15 mouse cellular contexts compared by ENCODE assay signal in the genomic region with DNA sequence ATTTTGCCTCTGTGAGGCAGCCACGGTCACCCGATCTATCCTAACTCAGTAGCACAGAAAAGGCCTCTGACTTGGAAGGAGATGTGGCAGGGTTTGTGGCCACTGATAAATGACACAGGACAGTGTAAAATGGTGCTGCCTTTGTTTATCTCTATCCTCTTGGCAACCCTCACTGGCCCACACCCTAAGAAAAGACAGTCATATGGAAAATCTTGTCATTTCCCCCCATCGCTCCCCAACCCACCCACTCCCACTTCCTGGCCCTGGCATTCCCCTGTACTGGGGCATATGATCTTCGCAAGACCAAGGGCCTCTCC. TPM values are rescaled to one million over a fixed set of nuclear protein-coding genes. Genes with fewer than 3 reads are reported as not detected.
A peak's percentile ranks its signal among the peaks of the same experiment; 100 is the strongest.
DNase-seq lines count a peak whose midpoint lies in the region; ATAC-seq and TF ChIP-seq lines count a peak whose summit lies in the region.
"Had no signal": no experiment of that assay in that cellular context is flagged by ENCODE, and none has a peak within 500 bp of the region (broad histone marks: within the 10 kb centered on the region; RNA-seq: fewer than 3 reads in every experiment).

No protein-coding gene starts in this region.

- no peak for ATAC-seq in midbrain, embryonic 12.5 days (ENCODE audit: low FRiP score, low read depth)
- no peak for ATAC-seq in midbrain, postnatal 0 days (ENCODE audit: low FRiP score)
- peak; percentile 88 for ATAC-seq in liver, embryonic 11.5 days (replicated peaks; ENCODE audit: low FRiP score)
- ATAC-seq in stomach, postnatal 0 days (ENCODE audit: low FRiP score, low TSS enrichment), result no peak
- ATAC-seq: forebrain, postnatal 0 days had no signal

- 0 out of 2 replicates have a peak overlapping the region, but pooled peaks have one; percentile 16 for H3K9ac ChIP-seq in heart, adult 2 months (ENCODE audit: low read depth, low read length)
- no peak overlapping the region for H3K9ac ChIP-seq in midbrain, embryonic 12.5 days (replicated peaks)
- no peak overlapping the region for H3K9ac ChIP-seq in midbrain, postnatal 0 days (replicated peaks; ENCODE audit: low read length, poor library complexity, severe bottlenecking)
- peak overlapping the region; percentile 49 for H3K9ac ChIP-seq in liver, embryonic 11.5 days (ENCODE audit: low read depth, low read length)
- H3K9ac ChIP-seq in stomach, postnatal 0 days (ENCODE audit: low read length), result no peak overlapping the region
- H3K9ac ChIP-seq: embryonic facial prominence, embryonic 13.5 days; forebrain, postnatal 0 days had no signal

- 49% methylated on average over 4 of the region's 4 CpGs for WGBS in heart, adult 2 months
- WGBS in midbrain, embryonic 12.5 days, result 92% methylated on average over 4 of the region's 4 CpGs
- 92% methylated on average over 4 of the region's 4 CpGs for WGBS in midbrain, postnatal 0 days
- WGBS in liver, embryonic 11.5 days, result 44% methylated on average over 4 of the region's 4 CpGs
- WGBS in stomach, postnatal 0 days, result 77% methylated on average over 4 of the region's 4 CpGs

- H3K79me2 ChIP-seq in heart, adult 2 months (replicated peaks; ENCODE audit: control insufficient read depth, insufficient read depth, low read length), result no peaks in the 10 kb centered on the region

- no peaks in the 10 kb centered on the region for H3K27me3 ChIP-seq in heart, adult 2 months (ENCODE audit: control insufficient read depth, insufficient read depth, low read length)
- peaks cover 2% of the 10 kb centered on the region; the same call in 1 of the 2 replicates for H3K27me3 ChIP-seq in midbrain, embryonic 12.5 days
- H3K27me3 ChIP-seq in midbrain, postnatal 0 days (ENCODE audit: insufficient read depth, low read length), result no peaks in the 10 kb centered on the region
- 0 out of 2 replicates have a peak, but pooled peaks cover 2% of the 10 kb centered on the region for H3K27me3 ChIP-seq in liver, embryonic 11.5 days (replicated peaks; ENCODE audit: control insufficient read depth, insufficient read depth, low read length)
- no peaks in the 10 kb centered on the region for H3K27me3 ChIP-seq in stomach, postnatal 0 days (ENCODE audit: control insufficient read depth, insufficient read depth, low read length)
- H3K27me3 ChIP-seq: embryonic facial prominence, embryonic 13.5 days had no signal

- no peaks in the 10 kb centered on the region for H3K9me3 ChIP-seq in midbrain, embryonic 12.5 days
- H3K9me3 ChIP-seq in midbrain, postnatal 0 days (ENCODE audit: low read length), result no peaks in the 10 kb centered on the region
- H3K9me3 ChIP-seq in liver, embryonic 11.5 days (ENCODE audit: control insufficient read depth, low read length), result no peaks in the 10 kb centered on the region
- H3K9me3 ChIP-seq in stomach, postnatal 0 days (ENCODE audit: control insufficient read depth, low read length), result no peaks in the 10 kb centered on the region
- H3K9me3 ChIP-seq: embryonic facial prominence, embryonic 13.5 days had no signal

- no peak for DNase-seq in heart, adult 2 months
- no peak for DNase-seq in heart, postnatal 36 days
- no peak for DNase-seq in midbrain, postnatal 0 days (ENCODE audit: low spot score)
- DNase-seq in liver, embryonic 11.5 days (ENCODE audit: low spot score), result no peak
- no peak for DNase-seq in stomach, postnatal 0 days (ENCODE audit: low spot score)
- DNase-seq in thymus, postnatal 36 days, result no peak
- DNase-seq in frontal cortex, postnatal 14 days (ENCODE audit: low spot score in 2 of 2), result no peak
- DNase-seq: cerebellum, adult 18-20 months; forebrain, postnatal 0 days; lung, postnatal 14 days; thymus, adult 18-20 months had no signal

- peak overlapping the region; percentile 77 for H3K27ac ChIP-seq in heart, adult 2 months
- 0 out of 2 replicates have a peak overlapping the region, but pooled peaks have one; percentile 3 for H3K27ac ChIP-seq in midbrain, embryonic 12.5 days (replicated peaks)
- no peak overlapping the region for H3K27ac ChIP-seq in midbrain, postnatal 0 days (ENCODE audit: low read depth, low read length)
- H3K27ac ChIP-seq in liver, embryonic 11.5 days (ENCODE audit: low read depth, low read length), result peak overlapping the region; percentile 92
- peak overlapping the region; percentile 78 for H3K27ac ChIP-seq in stomach, postnatal 0 days (replicated peaks)
- H3K27ac ChIP-seq: embryonic facial prominence, embryonic 13.5 days had no signal

- H3K4me2 ChIP-seq in midbrain, embryonic 12.5 days (replicated peaks), result no peak overlapping the region
- H3K4me2 ChIP-seq in midbrain, postnatal 0 days (ENCODE audit: low read depth, low read length, poor library complexity, severe bottlenecking), result no peak overlapping the region
- peak overlapping the region; percentile 48 for H3K4me2 ChIP-seq in liver, embryonic 11.5 days
- H3K4me2 ChIP-seq in stomach, postnatal 0 days (replicated peaks; ENCODE audit: low read depth), result no peak overlapping the region
- H3K4me2 ChIP-seq: embryonic facial prominence, embryonic 13.5 days had no signal

- H3K36me3 ChIP-seq in heart, adult 2 months (ENCODE audit: control insufficient read depth, insufficient read depth, low read length), result 0 out of 2 replicates have a peak, but pooled peaks cover 2% of the 10 kb centered on the region
- no peaks in the 10 kb centered on the region for H3K36me3 ChIP-seq in midbrain, embryonic 12.5 days
- H3K36me3 ChIP-seq in midbrain, postnatal 0 days (ENCODE audit: insufficient read depth, low read length), result 0 out of 2 replicates have a peak, but pooled peaks cover 4% of the 10 kb centered on the region
- H3K36me3 ChIP-seq in liver, embryonic 11.5 days (ENCODE audit: control insufficient read depth, insufficient read depth, low read length), result peaks cover 9% of the 10 kb centered on the region; the same call in 1 of the 2 replicates
- 0 out of 2 replicates have a peak, but pooled peaks cover 2% of the 10 kb centered on the region for H3K36me3 ChIP-seq in stomach, postnatal 0 days (ENCODE audit: control insufficient read depth, insufficient read depth, low read length)
- H3K36me3 ChIP-seq: embryonic facial prominence, embryonic 13.5 days had no signal

- TF ChIP-seq CTCF in heart, adult 2 months (IDR thresholded peaks at IDR 0.05), result no peak
- no peak for TF ChIP-seq CTCF in midbrain, postnatal 0 days (IDR thresholded peaks at IDR 0.05)
- no peak for TF ChIP-seq CTCF in stomach, postnatal 0 days (IDR thresholded peaks at IDR 0.05; ENCODE audit: low read depth)

- intact Hi-C loops in heart, adult 2 months (cut with DNase I), result no loop called here
- intact Hi-C loops in heart, postnatal 36 days (cut with DNase I), result no loop called here

- peaks cover 15% of the 10 kb centered on the region for H3K4me1 ChIP-seq in heart, adult 2 months (ENCODE audit: control insufficient read depth, insufficient read depth, low read length)
- peaks cover 26% of the 10 kb centered on the region for H3K4me1 ChIP-seq in midbrain, embryonic 12.5 days
- peaks cover 1% of the 10 kb centered on the region; the same call in 1 of the 2 replicates for H3K4me1 ChIP-seq in midbrain, postnatal 0 days (ENCODE audit: insufficient read depth, low read length)
- peaks cover 33% of the 10 kb centered on the region for H3K4me1 ChIP-seq in liver, embryonic 11.5 days (replicated peaks; ENCODE audit: control insufficient read depth, insufficient read depth, low read length)
- no peaks in the 10 kb centered on the region for H3K4me1 ChIP-seq in stomach, postnatal 0 days (replicated peaks; ENCODE audit: control insufficient read depth, insufficient read depth)

- TF ChIP-seq EP300 in heart, adult 2 months (IDR thresholded peaks at IDR 0.05; ENCODE audit: insufficient read depth, low read depth, low read length), result no peak
- TF ChIP-seq EP300 in stomach, postnatal 0 days (optimal IDR thresholded peaks at IDR 0.05), result no peak

- no peak overlapping the region for H3K4me3 ChIP-seq in heart, adult 2 months
- no peak overlapping the region for H3K4me3 ChIP-seq in midbrain, embryonic 12.5 days
- H3K4me3 ChIP-seq in midbrain, postnatal 0 days (ENCODE audit: low read depth, low read length), result no peak overlapping the region
- no peak overlapping the region for H3K4me3 ChIP-seq in liver, embryonic 11.5 days (ENCODE audit: low read depth, low read length)
- H3K4me3 ChIP-seq in stomach, postnatal 0 days (ENCODE audit: low read depth, low read length), result no peak overlapping the region
- H3K4me3 ChIP-seq: embryonic facial prominence, embryonic 13.5 days had no signal

- no peak for TF ChIP-seq POLR2A in heart, adult 2 months (IDR thresholded peaks at IDR 0.05; ENCODE audit: insufficient read depth, low read depth, low read length)

RNA-seq across cellular contexts. Expression of gene Inafm2, which starts 7.2 kb away (rescaled TPM):
- total RNA-seq in heart, adult 2 months (2021), result 10 to 100 TPM; 31.8 to 34.9 TPM
- 8.8 and 16.3 TPM in 2 replicates for polyA plus RNA-seq in heart, adult 2 months (2012; rRNA removed)
- total RNA-seq in heart, postnatal 36 days (2021), result 10 to 100 TPM; 27.2 to 29.6 TPM
- polyA plus RNA-seq in midbrain, embryonic 12.5 days (2016; fragmentation: Nextera tagmentation; extraction: Ambion mirVana), result 25.1 TPM in 2 replicates
- 13.5 and 17.4 TPM in 2 replicates for total RNA-seq in midbrain, postnatal 0 days (2014; rRNA removed)
- polyA plus RNA-seq in midbrain, postnatal 0 days (2015; fragmentation: Nextera tagmentation; extraction: Ambion mirVana), result 12.6 and 13.3 TPM in 2 replicates
- 32.3 and 33.0 TPM in 2 replicates for polyA plus RNA-seq in liver, embryonic 11.5 days (2014; fragmentation: Nextera tagmentation; extraction: Ambion mirVana)
- polyA plus RNA-seq in stomach, postnatal 0 days (2015; fragmentation: Nextera tagmentation; extraction: Ambion mirVana), result 33.8 and 36.7 TPM in 2 replicates

RNA-seq across cellular contexts. Expression of gene Ccdc9b, which starts 9.7 kb away (rescaled TPM):
- total RNA-seq in heart, adult 2 months (2021), result 10 to 100 TPM; 24.3 to 26.4 TPM
- polyA plus RNA-seq in heart, adult 2 months (2012; rRNA removed), result 15.1 and 21.7 TPM in 2 replicates
- 10 to 100 TPM; 24.1 to 28.3 TPM for total RNA-seq in heart, postnatal 36 days (2021)
- 1.9 and 2.2 TPM in 2 replicates for polyA plus RNA-seq in midbrain, embryonic 12.5 days (2016; fragmentation: Nextera tagmentation; extraction: Ambion mirVana)
- 1.5 and 3.4 TPM in 2 replicates for total RNA-seq in midbrain, postnatal 0 days (2014; rRNA removed)
- polyA plus RNA-seq in midbrain, postnatal 0 days (2015; fragmentation: Nextera tagmentation; extraction: Ambion mirVana), result 0.74 and 0.79 TPM in 2 replicates
- polyA plus RNA-seq in liver, embryonic 11.5 days (2014; fragmentation: Nextera tagmentation; extraction: Ambion mirVana), result 0.14 and 0.19 TPM in 2 replicates
- polyA plus RNA-seq in stomach, postnatal 0 days (2015; fragmentation: Nextera tagmentation; extraction: Ambion mirVana), result 2.9 TPM in 2 replicates

RNA-seq across cellular contexts. Expression of gene Phgr1, which starts 19.8 kb away (rescaled TPM):
- total RNA-seq in heart, adult 2 months (2021), result not detected
- not detected in 2 replicates for polyA plus RNA-seq in heart, adult 2 months (2012; rRNA removed)
- not detected for total RNA-seq in heart, postnatal 36 days (2021)
- polyA plus RNA-seq in midbrain, embryonic 12.5 days (2016; fragmentation: Nextera tagmentation; extraction: Ambion mirVana), result not detected in 2 replicates
- total RNA-seq in midbrain, postnatal 0 days (2014; rRNA removed), result not detected in 2 replicates
- not detected in 2 replicates for polyA plus RNA-seq in midbrain, postnatal 0 days (2015; fragmentation: Nextera tagmentation; extraction: Ambion mirVana)
- not detected in 2 replicates for polyA plus RNA-seq in liver, embryonic 11.5 days (2014; fragmentation: Nextera tagmentation; extraction: Ambion mirVana)
- polyA plus RNA-seq in stomach, postnatal 0 days (2015; fragmentation: Nextera tagmentation; extraction: Ambion mirVana), result 165 and 184 TPM in 2 replicates
- total RNA-seq: ES-E14; forebrain, postnatal 0 days; gastrocnemius, postnatal 36 days had no signal
- polyA plus RNA-seq: embryonic facial prominence, embryonic 13.5 days; forebrain, postnatal 0 days had no signal

RNA-seq across cellular contexts. Expression of gene Plcb2, which starts 24.5 kb away (rescaled TPM):
- 1 to 10 TPM; 2.5 to 2.6 TPM for total RNA-seq in heart, adult 2 months (2021)
- 2.4 and 2.7 TPM in 2 replicates for polyA plus RNA-seq in heart, adult 2 months (2012; rRNA removed)
- 1 to 10 TPM; 1.9 to 2.7 TPM for total RNA-seq in heart, postnatal 36 days (2021)
- polyA plus RNA-seq in midbrain, embryonic 12.5 days (2016; fragmentation: Nextera tagmentation; extraction: Ambion mirVana), result 0.17 and 0.50 TPM in 2 replicates
- total RNA-seq in midbrain, postnatal 0 days (2014; rRNA removed), result 0.52 and 2.4 TPM in 2 replicates
- polyA plus RNA-seq in midbrain, postnatal 0 days (2015; fragmentation: Nextera tagmentation; extraction: Ambion mirVana), result 0.53 and 0.63 TPM in 2 replicates
- polyA plus RNA-seq in liver, embryonic 11.5 days (2014; fragmentation: Nextera tagmentation; extraction: Ambion mirVana), result 2.9 and 3.5 TPM in 2 replicates
- 0.58 and 0.64 TPM in 2 replicates for polyA plus RNA-seq in stomach, postnatal 0 days (2015; fragmentation: Nextera tagmentation; extraction: Ambion mirVana)

RNA-seq across cellular contexts. Expression of gene Disp2, which starts 26.8 kb away (rescaled TPM):
- total RNA-seq in heart, adult 2 months (2021), result under 1 TPM in 1 of 2 experiments, not detected in 1; 0.11 TPM
- polyA plus RNA-seq in heart, adult 2 months (2012; rRNA removed), result 0.39 and 0.53 TPM in 2 replicates
- under 1 TPM; 0.03 to 0.06 TPM for total RNA-seq in heart, postnatal 36 days (2021)
- 17.5 and 17.8 TPM in 2 replicates for polyA plus RNA-seq in midbrain, embryonic 12.5 days (2016; fragmentation: Nextera tagmentation; extraction: Ambion mirVana)
- 180 and 201 TPM in 2 replicates for total RNA-seq in midbrain, postnatal 0 days (2014; rRNA removed)
- 68.7 and 72.6 TPM in 2 replicates for polyA plus RNA-seq in midbrain, postnatal 0 days (2015; fragmentation: Nextera tagmentation; extraction: Ambion mirVana)
- polyA plus RNA-seq in liver, embryonic 11.5 days (2014; fragmentation: Nextera tagmentation; extraction: Ambion mirVana), result 0.32 and 0.60 TPM in 2 replicates
- polyA plus RNA-seq in stomach, postnatal 0 days (2015; fragmentation: Nextera tagmentation; extraction: Ambion mirVana), result 1.0 and 1.1 TPM in 2 replicates
- total RNA-seq: gastrocnemius, postnatal 36 days had no signal

Comparison
In these comparisons a context has a peak if more than half of its experiments do, and no peak if none do; other contexts are left out.
1. H3K9ac ChIP-seq: peak in heart, adult 2 months (single experiment) and liver, embryonic 11.5 days (single experiment); none in midbrain, embryonic 12.5 days (single experiment), midbrain, postnatal 0 days (single experiment) and stomach, postnatal 0 days (single experiment).
2. RNA of gene Phgr1, which starts 19.8 kb away (polyA plus RNA-seq): 165 to 184 TPM in stomach, postnatal 0 days; not detected in heart, adult 2 months, not detected in midbrain, embryonic 12.5 days, not detected in midbrain, postnatal 0 days and not detected in liver, embryonic 11.5 days; every median in the first group is over 100 times any median in the second.